Comparison of ENCODE assay signal across 25 mouse cellular contexts in genomic region chr16:35739548-35739947, GRCm38 (mm10). TPM values are rescaled to one million over a fixed set of nuclear protein-coding genes. Genes with fewer than 3 reads are reported as not detected.
DNase-seq lines count a peak whose midpoint lies in the region; ATAC-seq and TF ChIP-seq lines count a peak whose summit lies in the region.
"Had no signal": no experiment of that assay in that cellular context is flagged by ENCODE, and none has a peak within 500 bp of the region (broad histone marks: within the 10 kb centered on the region; RNA-seq: fewer than 3 reads in every experiment).

No protein-coding gene starts in this region.

- H3K4me1 ChIP-seq in lung, postnatal 0 days (ENCODE audit: insufficient read depth, low read depth, low read length): no peaks in the 10 kb centered on the region
- no peaks in the 10 kb centered on the region for H3K4me1 ChIP-seq in MEL (ENCODE audit: control insufficient read depth in 1 of 2, insufficient read depth in 2 of 2, low read length in 2 of 2)
- H3K4me1 ChIP-seq in midbrain, embryonic 13.5 days (replicated peaks): peaks cover 9% of the 10 kb centered on the region

- peak; percentile 47 for DNase-seq in lung, postnatal 0 days (ENCODE audit: low spot score)
- no peak for DNase-seq in lung, postnatal 25 days (ENCODE audit: low spot score)
- peak; percentile 35 for DNase-seq in MEL (ENCODE audit: low read depth, low spot score)
- DNase-seq in splenic B cell, adult 2 months (ENCODE audit: low read depth, low spot score): peak; percentile 28
- DNase-seq in spleen, postnatal 14 days (ENCODE audit: low spot score in 2 of 2): no peak
- DNase-seq: adrenal gland, postnatal 14 days; cerebellum, adult 9-11 months; forebrain, postnatal 0 days; kidney, adult 18-20 months; kidney, postnatal 4 days; layer of hippocampus, adult 9-11 months; liver, postnatal 0 days; lung, postnatal 14 days; thymus, adult 2 months had no signal

- TF ChIP-seq EP300 in lung, postnatal 0 days (IDR thresholded peaks at IDR 0.05): no peak
- TF ChIP-seq EP300 in MEL (IDR thresholded peaks at IDR 0.05; ENCODE audit: low read depth in 1 of 2, low read length in 2 of 2): no peak

- WGBS in lung, postnatal 0 days: 22% methylated on average over 1 of the region's 1 CpGs
- 83% methylated on average over 1 of the region's 1 CpGs for WGBS in midbrain, embryonic 13.5 days

- H3K4me3 ChIP-seq in lung, postnatal 0 days (ENCODE audit: low read depth, low read length): no peak overlapping the region
- H3K4me3 ChIP-seq in MEL (ENCODE audit: control insufficient read depth in 1 of 2, insufficient read depth in 1 of 2, low read depth in 2 of 2, low read length in 2 of 2): no peak overlapping the region
- H3K4me3 ChIP-seq in midbrain, embryonic 13.5 days (replicated peaks): no peak overlapping the region
- H3K4me3 ChIP-seq: embryonic facial prominence, embryonic 10.5 days; forebrain, embryonic 10.5 days; hindbrain, embryonic 12.5 days; left cerebral cortex, adult 2 months; limb, embryonic 10.5 days had no signal

- no peak for TF ChIP-seq POLR2A in MEL (IDR thresholded peaks at IDR 0.05; ENCODE audit: control insufficient read depth in 1 of 2, insufficient read depth in 1 of 2, low read depth in 1 of 2, low read length in 2 of 2, poor library complexity in 1 of 2)

- no peaks in the 10 kb centered on the region for H3K79me2 ChIP-seq in MEL (ENCODE audit: control insufficient read depth, insufficient read depth, low read length, poor library complexity)

- TF ChIP-seq CTCF in lung, postnatal 0 days (IDR thresholded peaks at IDR 0.05): no peak
- no peak for TF ChIP-seq CTCF in MEL (IDR thresholded peaks at IDR 0.05 in 2 of 3, conservative IDR thresholded peaks at IDR 0.05 in 1 of 3; ENCODE audit: control insufficient read depth in 1 of 3, insufficient read depth in 1 of 3, low read depth in 2 of 3, low read length in 3 of 3, poor library complexity in 1 of 3, severe bottlenecking in 1 of 3)

- no peak overlapping the region for H3K9ac ChIP-seq in lung, postnatal 0 days (replicated peaks; ENCODE audit: low read depth)
- no peak overlapping the region for H3K9ac ChIP-seq in MEL (ENCODE audit: control insufficient read depth, low read depth, low read length, poor library complexity, severe bottlenecking)
- no peak overlapping the region for H3K9ac ChIP-seq in midbrain, embryonic 13.5 days (replicated peaks)
- H3K9ac ChIP-seq: forebrain, postnatal 0 days; hindbrain, embryonic 12.5 days; liver, postnatal 0 days had no signal

- no peaks in the 10 kb centered on the region for H3K9me3 ChIP-seq in lung, postnatal 0 days (ENCODE audit: low read length)
- no peaks in the 10 kb centered on the region for H3K9me3 ChIP-seq in MEL (replicated peaks; ENCODE audit: insufficient read depth, low read length)
- no peaks in the 10 kb centered on the region for H3K9me3 ChIP-seq in midbrain, embryonic 13.5 days
- H3K9me3 ChIP-seq: embryonic facial prominence, embryonic 10.5 days; forebrain, embryonic 10.5 days; hindbrain, embryonic 12.5 days; limb, embryonic 10.5 days had no signal

- H3K27me3 ChIP-seq in lung, postnatal 0 days (replicated peaks; ENCODE audit: insufficient read depth, low read length): no peaks in the 10 kb centered on the region
- H3K27me3 ChIP-seq in MEL (ENCODE audit: control insufficient read depth in 1 of 2, insufficient read depth in 2 of 2, low read length in 2 of 2): no peaks in the 10 kb centered on the region
- no peaks in the 10 kb centered on the region for H3K27me3 ChIP-seq in splenic B cell, adult 2 months (ENCODE audit: control insufficient read depth, insufficient read depth, low read length, poor library complexity, severe bottlenecking)
- H3K27me3 ChIP-seq in midbrain, embryonic 13.5 days: no peaks in the 10 kb centered on the region
- H3K27me3 ChIP-seq: hindbrain, embryonic 12.5 days had no signal

- no peak for TF ChIP-seq RAD21 in MEL (IDR thresholded peaks at IDR 0.05; ENCODE audit: low read depth, low read length)

- no peak overlapping the region for H3K4me2 ChIP-seq in lung, postnatal 0 days (replicated peaks; ENCODE audit: low read depth, low read length)
- no peak overlapping the region for H3K4me2 ChIP-seq in midbrain, embryonic 13.5 days (replicated peaks)
- H3K4me2 ChIP-seq: heart, embryonic 11.5 days; hindbrain, embryonic 12.5 days; midbrain, embryonic 11.5 days had no signal

- no peak for ATAC-seq in lung, postnatal 0 days
- ATAC-seq in granulocyte monocyte progenitor cell, adult 5-6 weeks (replicated peaks; ENCODE audit: poor library complexity, severe bottlenecking): peak; percentile 86
- ATAC-seq in midbrain, embryonic 13.5 days: no peak
- ATAC-seq: CD4-positive, CD25-positive, alpha-beta regulatory T cell, adult 4 months; forebrain, postnatal 0 days; liver, postnatal 0 days had no signal

- H3K36me3 ChIP-seq in lung, postnatal 0 days (ENCODE audit: insufficient read depth, low read length): no peaks in the 10 kb centered on the region
- H3K36me3 ChIP-seq in MEL (ENCODE audit: control insufficient read depth in 1 of 2, insufficient read depth in 2 of 2, low read length in 2 of 2): no peaks in the 10 kb centered on the region; a peak in 1 of 4 replicates
- no peaks in the 10 kb centered on the region for H3K36me3 ChIP-seq in splenic B cell, adult 2 months (ENCODE audit: control insufficient read depth, insufficient read depth, low read length, poor library complexity, severe bottlenecking)
- no peaks in the 10 kb centered on the region for H3K36me3 ChIP-seq in midbrain, embryonic 13.5 days
- H3K36me3 ChIP-seq: embryonic facial prominence, embryonic 10.5 days; forebrain, embryonic 10.5 days; hindbrain, embryonic 12.5 days; limb, embryonic 10.5 days had no signal

- no peak overlapping the region for H3K27ac ChIP-seq in lung, postnatal 0 days (ENCODE audit: low read length)
- no peak overlapping the region for H3K27ac ChIP-seq in MEL (ENCODE audit: control insufficient read depth, low read depth, low read length)
- H3K27ac ChIP-seq in midbrain, embryonic 13.5 days: no peak overlapping the region
- H3K27ac ChIP-seq: embryonic facial prominence, embryonic 10.5 days; forebrain, embryonic 10.5 days; hindbrain, embryonic 12.5 days; left cerebral cortex, adult 2 months; limb, embryonic 10.5 days; stomach, postnatal 0 days had no signal

TF ChIP-seq in MEL, 35 proteins besides CTCF, POLR2A, EP300 and RAD21:
- TF ChIP-seq NELFE (IDR thresholded peaks at IDR 0.05; ENCODE audit: low read depth, low read length): no peak
- TF ChIP-seq TBP (IDR thresholded peaks at IDR 0.05; ENCODE audit: low read depth, low read length): no peak
- no peak for TF ChIP-seq GABPA (IDR thresholded peaks at IDR 0.05; ENCODE audit: low read depth, low read length)
- no peak for TF ChIP-seq KAT2A (conservative IDR thresholded peaks at IDR 0.05; ENCODE audit: low read depth, low read length)
- no peak for TF ChIP-seq TAL1 (IDR thresholded peaks at IDR 0.05; ENCODE audit: low read length)
- TF ChIP-seq MYB (IDR thresholded peaks at IDR 0.05; ENCODE audit: low read depth, low read length): no peak
- TF ChIP-seq HCFC1 (IDR thresholded peaks at IDR 0.05; ENCODE audit: low read depth, low read length): no peak
- no peak for TF ChIP-seq RCOR1 (IDR thresholded peaks at IDR 0.05; ENCODE audit: low read depth, low read length)
- TF ChIP-seq CHD1 (IDR thresholded peaks at IDR 0.05; ENCODE audit: low read depth, low read length): no peak
TF ChIP-seq in MEL: peak in this region for 0.

RNA-seq across cellular contexts. Expression of gene Dirc2, which starts 29.6 kb away (rescaled TPM):
- 18.0 and 18.6 TPM in 2 replicates for polyA plus RNA-seq in lung, postnatal 0 days (2015; fragmentation: Nextera tagmentation; extraction: Ambion mirVana)
- 1.6 and 2.1 TPM in 2 replicates for total RNA-seq in MEL (2012; rRNA removed)
- polyA plus RNA-seq in MEL (2012; ENCODE audit: insufficient read depth in 1 of 2, insufficient read length in 2 of 2, low read depth in 1 of 2, low replicate concordance in 2 of 2, missing spikeins in 1 of 2): 1 to 10 TPM in 1 of 2 experiments, not detected in 1; 4.1 TPM
- total RNA-seq in granulocyte monocyte progenitor cell, adult 5-6 weeks (2014; fragmentation: Nextera tagmentation): 24.9 and 31.7 TPM in 2 replicates
- 15.8 and 21.1 TPM in 2 replicates for total RNA-seq in granulocyte monocyte progenitor cell, adult 5-6 weeks (2017)
- polyA plus RNA-seq in midbrain, embryonic 13.5 days (2015; fragmentation: Nextera tagmentation; extraction: Ambion mirVana): 22.7 and 27.9 TPM in 2 replicates

RNA-seq across cellular contexts. Expression of gene Hspbap1, which starts 30.6 kb away (rescaled TPM):
- polyA plus RNA-seq in lung, postnatal 0 days (2015; fragmentation: Nextera tagmentation; extraction: Ambion mirVana): 9.3 and 9.9 TPM in 2 replicates
- total RNA-seq in MEL (2012; rRNA removed): 7.2 and 9.6 TPM in 2 replicates
- 1 to 10 TPM in 1 of 2 experiments, not detected in 1; 9.6 TPM for polyA plus RNA-seq in MEL (2012; ENCODE audit: insufficient read depth in 1 of 2, insufficient read length in 2 of 2, low read depth in 1 of 2, low replicate concordance in 2 of 2, missing spikeins in 1 of 2)
- 3.0 and 7.8 TPM in 2 replicates for total RNA-seq in granulocyte monocyte progenitor cell, adult 5-6 weeks (2014; fragmentation: Nextera tagmentation)
- 5.6 and 7.4 TPM in 2 replicates for total RNA-seq in granulocyte monocyte progenitor cell, adult 5-6 weeks (2017)
- polyA plus RNA-seq in midbrain, embryonic 13.5 days (2015; fragmentation: Nextera tagmentation; extraction: Ambion mirVana): 19.7 and 21.9 TPM in 2 replicates

Comparison
In these comparisons a context has a peak if more than half of its experiments do, and no peak if none do; other contexts are left out.
1. DNase-seq: peak in lung, postnatal 0 days (single experiment), MEL (single experiment) and splenic B cell, adult 2 months (single experiment); none in lung, postnatal 25 days (single experiment) and spleen, postnatal 14 days (0 of 2).